Mouse (Mus musculus): Measurements from ENCODE around the gene Qars.

Gene Qars

GRCm38 (mm10) chr9:108540846-108541245, 33.3 kb downstream of the Qars start:
- no peak for DNase-seq

GRCm38 (mm10) chr9:108545986-108546385, 38.5 kb downstream of the Qars start:
- DNase-seq, result no peak

- no peak for DNase-seq
Measured at GRCm38 (mm10) chr9:108546875-108547274, 39.4 kb downstream of the Qars start.

- no peak for DNase-seq
Measured at GRCm38 (mm10) chr9:108559169-108559568, 51.7 kb downstream of the Qars start.

DNA sequence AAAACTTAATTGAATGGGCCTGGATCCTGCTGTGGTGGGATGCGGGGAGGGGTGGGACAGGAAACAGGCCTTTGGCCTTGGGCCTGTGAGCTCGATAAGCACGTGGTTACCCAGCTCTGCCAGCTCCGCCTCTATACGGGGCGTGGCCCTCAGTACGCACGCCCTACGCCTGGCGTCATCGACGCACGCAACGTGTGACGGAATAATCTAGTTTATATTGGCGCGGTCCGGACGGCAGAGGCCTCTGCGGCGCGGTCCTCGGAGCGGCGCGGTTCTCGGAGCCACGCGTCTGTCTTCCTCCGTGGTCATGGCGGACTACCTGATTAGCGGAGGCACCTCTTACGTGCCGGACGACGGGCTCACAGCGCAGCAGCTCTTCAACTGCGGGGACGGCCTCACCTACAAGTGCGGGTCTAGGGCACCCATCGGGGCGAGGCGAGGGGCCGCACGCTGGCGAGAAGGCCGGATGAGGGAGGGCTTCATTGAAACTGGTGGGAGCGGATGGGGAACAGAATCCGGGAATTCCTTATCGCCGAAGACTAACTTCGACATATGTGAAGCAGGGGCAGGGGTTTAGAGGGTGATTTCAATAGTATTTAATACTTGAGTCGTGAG, 52.8 kb downstream of the Qars start, which contains the start of gene Impdh2:
TSS of gene Impdh2 (plus strand) at position 60 of the 615 bp plus-strand sequence.
- peak; percentile 89 for DNase-seq

DNA sequence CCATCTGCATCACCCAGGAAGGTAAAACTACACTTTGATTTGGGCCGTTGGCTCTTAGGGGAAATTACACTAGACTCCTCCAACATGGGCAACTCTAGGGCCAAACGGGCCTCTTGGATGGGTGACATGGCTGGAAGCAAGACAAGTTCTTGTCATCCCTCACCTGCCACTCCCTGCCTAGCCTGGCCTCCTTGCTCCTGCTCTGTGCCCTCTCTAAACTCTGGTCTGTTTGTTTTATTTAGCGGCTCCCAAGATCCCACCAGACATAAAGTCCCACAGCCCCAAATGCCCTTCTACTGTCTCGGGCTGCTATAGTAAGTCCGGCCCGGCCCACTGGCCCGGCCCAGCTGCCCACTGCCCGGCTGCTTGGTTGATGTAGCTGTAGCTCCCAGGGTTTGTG, 56.2 kb downstream of the Qars start:
- DNase-seq, result no peak

- no peak for DNase-seq
Measured at GRCm38 (mm10) chr9:108564131-108564530, 56.6 kb downstream of the Qars start.
